Mouse (Mus musculus): ENCODE measurements around the gene C130060K24Rik. TPM values are rescaled to one million over a fixed set of nuclear protein-coding genes. Genes with fewer than 3 reads are reported as not detected.

The C130060K24Rik gene
- polyA plus RNA-seq (2014; fragmentation: Nextera tagmentation; extraction: Ambion mirVana): 0.60 and 0.89 TPM in 2 replicates

DNA sequence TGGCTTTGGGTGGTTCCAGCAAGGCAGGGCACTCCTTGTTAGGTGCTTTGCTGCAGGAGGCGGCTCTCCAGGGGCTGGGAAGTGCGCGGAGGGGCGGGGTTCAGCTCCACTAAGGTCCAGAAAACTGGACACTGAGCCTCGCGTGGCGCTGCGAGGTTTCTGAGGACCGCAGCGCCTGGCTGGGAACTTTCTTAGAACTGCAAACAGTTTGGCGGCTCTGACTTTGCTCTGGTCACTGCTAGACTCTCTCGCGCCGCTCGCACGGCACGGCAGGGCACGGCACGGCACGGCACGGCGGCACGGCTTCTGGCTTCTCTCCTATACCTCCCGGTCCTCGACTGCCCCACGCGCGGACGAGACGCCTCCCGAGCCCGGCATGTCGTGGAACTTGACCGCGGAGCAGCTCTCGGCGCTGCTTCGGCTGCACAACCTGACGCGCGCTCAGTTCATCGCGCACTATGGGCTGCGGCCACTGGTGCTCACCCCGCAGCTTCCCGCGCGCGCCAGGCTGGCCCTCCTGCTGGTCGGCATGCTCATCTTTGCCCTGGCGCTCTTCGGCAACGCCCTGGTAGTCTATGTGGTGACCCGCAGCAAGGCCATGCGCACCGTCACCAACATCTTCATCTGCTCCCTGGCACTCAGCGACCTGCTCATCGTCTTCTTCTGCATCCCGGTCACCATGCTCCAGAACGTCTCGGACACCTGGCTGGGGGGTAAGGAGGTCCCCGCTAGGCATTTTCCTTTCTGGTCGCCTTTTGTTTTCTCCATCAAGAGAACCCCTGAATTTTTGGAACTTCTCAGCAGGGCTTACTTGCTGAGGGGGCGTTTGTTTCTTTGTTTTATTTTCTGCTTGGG, at the start of gene C130060K24Rik:
C130060K24Rik (plus strand) TSS at position 188 of the 855 bp plus-strand sequence.
- Histone ChIP-seq H3K4me2 (ENCODE audit: low read depth, low read length) (peak within 1 kb of the TSS; percentile 96), H3K27me3 (ENCODE audit: control insufficient read depth, insufficient read depth, low read length) (peaks cover 6% of the 10 kb centered on the region; the same call in 1 of the 2 replicates), H3K27ac (ENCODE audit: low read depth, low read length) (no peak within 1 kb of the TSS), H3K9ac (replicated peaks; ENCODE audit: low read depth, low read length) (peak within 1 kb of the TSS; percentile 28; the same call in 1 of the 2 replicates), H3K4me1 (ENCODE audit: control insufficient read depth, insufficient read depth, low read length) (peaks cover 3% of the 10 kb centered on the region; the same call in 1 of the 2 replicates), H3K9me3 (ENCODE audit: control insufficient read depth, low read length) (no peaks in the 10 kb centered on the region), H3K4me3 (ENCODE audit: low read depth, low read length) (peak within 1 kb of the TSS; percentile 52), H3K36me3 (ENCODE audit: control insufficient read depth, insufficient read depth, low read length) (no peaks in the 10 kb centered on the region)
- WGBS: under 1% methylated on average over 64 of the region's 64 CpGs
- peak; percentile 92 for ATAC-seq (ENCODE audit: low read depth)

DNA sequence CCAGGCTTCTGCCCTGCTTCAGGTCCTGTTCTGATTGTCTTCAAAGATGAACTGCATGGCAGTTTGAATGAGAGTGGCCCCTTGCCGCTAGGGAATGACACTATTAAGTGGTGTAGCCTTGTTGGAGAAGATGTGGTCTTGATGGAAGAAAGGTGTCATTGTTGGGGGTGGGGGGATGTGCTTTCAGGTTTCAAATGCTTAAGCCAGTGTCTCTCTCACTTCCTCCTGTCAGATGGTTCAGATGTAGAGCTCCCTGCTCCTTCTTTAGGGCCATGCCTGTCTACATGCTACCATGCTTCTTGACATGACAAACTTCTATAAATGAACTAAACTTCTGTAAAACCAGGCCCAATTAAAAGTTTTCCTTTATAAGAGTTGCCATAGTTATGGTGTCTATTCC, 46.7 kb upstream of the C130060K24Rik start:
- no peak for ATAC-seq (ENCODE audit: low read depth)
- no peak overlapping the region for H3K9ac ChIP-seq (replicated peaks; ENCODE audit: low read depth, low read length)
- no peak overlapping the region for H3K4me3 ChIP-seq (ENCODE audit: low read depth, low read length)
- H3K27me3 ChIP-seq (ENCODE audit: control insufficient read depth, insufficient read depth, low read length): no peaks in the 10 kb centered on the region
- 85% methylated on average over 1 of the region's 1 CpGs for WGBS
- H3K4me2 ChIP-seq (ENCODE audit: low read depth, low read length): no peak overlapping the region
- no peaks in the 10 kb centered on the region for H3K36me3 ChIP-seq (ENCODE audit: control insufficient read depth, insufficient read depth, low read length)
- no peaks in the 10 kb centered on the region for H3K4me1 ChIP-seq (ENCODE audit: control insufficient read depth, insufficient read depth, low read length)
- no peak overlapping the region for H3K27ac ChIP-seq (ENCODE audit: low read depth, low read length)
- H3K9me3 ChIP-seq (ENCODE audit: control insufficient read depth, low read length): no peaks in the 10 kb centered on the region

DNA sequence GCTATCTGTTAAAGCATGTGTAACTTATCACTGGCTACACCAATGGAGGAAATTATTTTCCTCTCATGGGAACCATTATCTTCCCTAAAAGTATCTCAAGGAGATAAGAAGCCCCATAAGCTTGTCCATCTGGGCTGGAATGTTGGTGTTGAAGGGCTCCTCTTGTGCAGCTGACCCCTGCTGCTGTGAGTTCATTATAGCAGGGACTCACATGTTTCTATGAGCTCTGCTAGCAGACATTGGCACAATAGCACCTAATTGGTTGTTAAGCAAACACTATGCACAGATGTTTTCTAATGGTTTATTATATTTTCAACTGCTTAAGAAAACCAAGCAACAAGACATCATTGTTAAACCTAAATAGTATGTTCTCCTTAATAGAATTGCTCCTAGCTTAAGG, 41.5 kb upstream of the C130060K24Rik start:
- H3K4me3 ChIP-seq (ENCODE audit: low read depth, low read length): no peak overlapping the region
- no peak for ATAC-seq (ENCODE audit: low read depth)
- no peaks in the 10 kb centered on the region for H3K36me3 ChIP-seq (ENCODE audit: control insufficient read depth, insufficient read depth, low read length)
- H3K9me3 ChIP-seq (ENCODE audit: control insufficient read depth, low read length): no peaks in the 10 kb centered on the region
- no peak overlapping the region for H3K4me2 ChIP-seq (ENCODE audit: low read depth, low read length)
- H3K27me3 ChIP-seq (ENCODE audit: control insufficient read depth, insufficient read depth, low read length): no peaks in the 10 kb centered on the region
- H3K9ac ChIP-seq (replicated peaks; ENCODE audit: low read depth, low read length): no peak overlapping the region
- H3K4me1 ChIP-seq (ENCODE audit: control insufficient read depth, insufficient read depth, low read length): no peaks in the 10 kb centered on the region
- no peak overlapping the region for H3K27ac ChIP-seq (ENCODE audit: low read depth, low read length)

DNA sequence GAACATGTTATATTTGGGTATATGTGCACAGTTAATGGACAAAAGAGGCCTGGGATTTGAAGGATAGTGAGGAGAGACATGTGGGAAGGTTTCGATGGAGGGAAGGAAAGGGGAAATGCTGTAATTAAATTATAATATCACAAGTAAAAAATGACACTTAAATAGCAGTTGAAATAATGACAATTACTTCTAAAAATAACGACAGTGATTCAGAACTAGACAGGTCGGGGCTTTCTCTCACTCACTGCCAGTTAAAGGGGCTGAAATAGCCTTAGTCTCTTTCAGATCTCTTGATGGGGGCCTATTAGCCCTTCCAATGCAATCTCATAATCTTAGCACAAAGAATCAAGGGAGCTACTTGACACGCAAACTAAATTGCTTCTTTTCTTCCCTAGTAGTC, 39.5 kb upstream of the C130060K24Rik start:
- no peaks in the 10 kb centered on the region for H3K36me3 ChIP-seq (ENCODE audit: control insufficient read depth, insufficient read depth, low read length)
- no peaks in the 10 kb centered on the region for H3K27me3 ChIP-seq (ENCODE audit: control insufficient read depth, insufficient read depth, low read length)
- no peaks in the 10 kb centered on the region for H3K9me3 ChIP-seq (ENCODE audit: control insufficient read depth, low read length)
- no peak overlapping the region for H3K4me2 ChIP-seq (ENCODE audit: low read depth, low read length)
- H3K27ac ChIP-seq (ENCODE audit: low read depth, low read length): no peak overlapping the region
- WGBS: 71% methylated on average over 4 of the region's 4 CpGs
- H3K4me1 ChIP-seq (ENCODE audit: control insufficient read depth, insufficient read depth, low read length): no peaks in the 10 kb centered on the region
- no peak for ATAC-seq (ENCODE audit: low read depth)
- no peak overlapping the region for H3K4me3 ChIP-seq (ENCODE audit: low read depth, low read length)
- H3K9ac ChIP-seq (replicated peaks; ENCODE audit: low read depth, low read length): no peak overlapping the region

DNA sequence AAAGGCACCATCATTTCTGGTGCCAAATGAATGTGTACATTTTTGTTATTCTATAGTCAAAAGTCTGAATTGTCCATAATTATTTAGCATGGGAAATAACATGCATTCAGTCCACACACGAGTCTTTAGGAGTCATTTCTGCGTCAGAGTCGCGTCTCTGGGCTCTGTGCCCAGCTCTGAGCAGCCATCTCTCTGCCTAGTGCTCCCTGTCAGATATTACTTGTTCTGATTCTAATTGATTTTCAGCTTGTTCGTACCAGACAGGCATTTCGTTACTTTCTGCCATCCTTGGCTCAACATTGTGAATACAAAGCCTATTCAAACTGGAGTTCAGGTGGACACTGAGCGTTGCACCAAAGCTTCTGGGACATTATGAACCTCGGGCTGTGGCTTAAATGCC, 33.2 kb upstream of the C130060K24Rik start:
- ATAC-seq (ENCODE audit: low read depth): no peak
- Histone ChIP-seq H3K27ac (ENCODE audit: low read depth, low read length) (no peak overlapping the region), H3K9me3 (ENCODE audit: control insufficient read depth, low read length) (no peaks in the 10 kb centered on the region), H3K4me1 (ENCODE audit: control insufficient read depth, insufficient read depth, low read length) (no peaks in the 10 kb centered on the region), H3K4me2 (ENCODE audit: low read depth, low read length) (no peak overlapping the region), H3K9ac (replicated peaks; ENCODE audit: low read depth, low read length) (no peak overlapping the region), H3K36me3 (ENCODE audit: control insufficient read depth, insufficient read depth, low read length) (no peaks in the 10 kb centered on the region), H3K27me3 (ENCODE audit: control insufficient read depth, insufficient read depth, low read length) (no peaks in the 10 kb centered on the region), H3K4me3 (ENCODE audit: low read depth, low read length) (no peak overlapping the region)
- WGBS: 65% methylated on average over 8 of the region's 8 CpGs

DNA sequence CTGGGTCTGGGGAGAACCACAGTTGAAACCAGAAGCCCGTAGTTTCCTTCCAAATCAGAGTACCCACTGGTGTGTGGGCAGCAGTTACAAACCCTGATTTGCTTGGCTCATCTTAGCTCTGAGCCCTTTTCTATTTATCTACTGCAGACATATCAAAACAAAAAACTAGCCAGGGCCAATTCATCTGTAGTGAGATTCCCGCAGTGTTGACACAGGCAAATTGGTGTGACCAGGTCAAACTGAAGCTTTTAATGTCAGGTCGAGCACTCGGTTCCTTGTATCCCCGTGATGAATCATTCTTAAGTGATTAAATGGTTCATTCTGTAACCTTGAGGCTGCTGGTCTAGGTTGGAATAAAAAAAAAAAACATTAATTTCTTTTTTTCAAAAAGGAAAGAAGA, 32.6 kb upstream of the C130060K24Rik start:
- Histone ChIP-seq H3K4me2 (ENCODE audit: low read depth, low read length) (no peak overlapping the region), H3K36me3 (ENCODE audit: control insufficient read depth, insufficient read depth, low read length) (no peaks in the 10 kb centered on the region), H3K9ac (replicated peaks; ENCODE audit: low read depth, low read length) (no peak overlapping the region), H3K4me3 (ENCODE audit: low read depth, low read length) (no peak overlapping the region), H3K27ac (ENCODE audit: low read depth, low read length) (no peak overlapping the region), H3K4me1 (ENCODE audit: control insufficient read depth, insufficient read depth, low read length) (no peaks in the 10 kb centered on the region), H3K27me3 (ENCODE audit: control insufficient read depth, insufficient read depth, low read length) (no peaks in the 10 kb centered on the region), H3K9me3 (ENCODE audit: control insufficient read depth, low read length) (no peaks in the 10 kb centered on the region)
- ATAC-seq (ENCODE audit: low read depth): no peak
- 28% methylated on average over 5 of the region's 5 CpGs for WGBS

DNA sequence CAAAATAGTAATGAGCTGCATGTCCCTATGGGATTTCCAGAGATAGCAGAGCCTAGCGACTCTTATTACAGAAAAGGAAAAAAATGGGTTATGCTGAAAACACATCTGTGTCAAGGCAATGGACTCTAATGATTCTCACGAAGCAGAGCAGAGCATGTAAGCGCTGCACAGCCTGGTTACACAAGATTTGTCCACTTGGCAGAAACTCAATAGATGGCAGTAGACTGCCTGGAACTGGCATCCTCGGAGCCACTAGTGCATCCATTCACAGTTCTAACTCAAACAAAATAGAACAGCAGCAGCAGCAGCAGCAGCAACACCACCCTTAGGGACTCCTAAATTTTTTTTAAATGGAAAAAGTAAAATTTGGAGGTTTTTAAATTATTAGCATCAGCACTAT, 29.3 kb upstream of the C130060K24Rik start:
- no peaks in the 10 kb centered on the region for H3K36me3 ChIP-seq (ENCODE audit: control insufficient read depth, insufficient read depth, low read length)
- 67% methylated on average over 4 of the region's 4 CpGs for WGBS
- no peak; the same call in 1 of the 2 replicates for ATAC-seq (ENCODE audit: low read depth)

DNA sequence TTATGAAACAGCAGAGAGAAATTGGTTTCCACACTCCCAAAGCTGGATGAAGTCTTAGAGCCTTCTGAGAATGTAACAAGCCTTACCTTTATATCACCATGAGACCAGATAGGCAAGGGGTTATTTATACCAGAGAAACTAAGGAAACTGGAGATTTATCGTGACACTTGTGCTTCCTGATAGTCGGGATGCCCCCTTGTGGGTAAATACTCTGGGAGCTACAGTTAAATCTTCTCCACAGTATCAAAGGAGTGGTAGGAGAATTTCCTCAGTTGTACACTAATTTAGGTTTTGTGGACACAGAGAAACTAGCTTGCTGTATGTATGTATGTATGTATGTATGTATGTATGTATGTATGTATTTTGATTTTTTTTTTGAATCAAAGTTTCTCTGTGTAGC, 5.0 kb upstream of the C130060K24Rik start:
- Histone ChIP-seq H3K4me2 (ENCODE audit: low read depth, low read length) (no peak overlapping the region), H3K4me1 (ENCODE audit: control insufficient read depth, insufficient read depth, low read length) (peaks cover 3% of the 10 kb centered on the region; the same call in 1 of the 2 replicates), H3K36me3 (ENCODE audit: control insufficient read depth, insufficient read depth, low read length) (no peaks in the 10 kb centered on the region), H3K27me3 (ENCODE audit: control insufficient read depth, insufficient read depth, low read length) (peaks cover 3% of the 10 kb centered on the region; the same call in 1 of the 2 replicates), H3K4me3 (ENCODE audit: low read depth, low read length) (no peak overlapping the region), H3K9me3 (ENCODE audit: control insufficient read depth, low read length) (no peaks in the 10 kb centered on the region), H3K27ac (ENCODE audit: low read depth, low read length) (no peak overlapping the region), H3K9ac (replicated peaks; ENCODE audit: low read depth, low read length) (no peak overlapping the region)
- WGBS: 60% methylated on average over 2 of the region's 2 CpGs
- ATAC-seq (ENCODE audit: low read depth): no peak

More for the DNA sequence above, 29.3 kb upstream of the C130060K24Rik start:
- Histone ChIP-seq H3K9ac (replicated peaks; ENCODE audit: low read depth, low read length) (no peak overlapping the region), H3K4me3 (ENCODE audit: low read depth, low read length) (no peak overlapping the region), H3K4me1 (ENCODE audit: control insufficient read depth, insufficient read depth, low read length) (no peaks in the 10 kb centered on the region), H3K27me3 (ENCODE audit: control insufficient read depth, insufficient read depth, low read length) (no peaks in the 10 kb centered on the region), H3K27ac (ENCODE audit: low read depth, low read length) (no peak overlapping the region), H3K4me2 (ENCODE audit: low read depth, low read length) (no peak overlapping the region), H3K9me3 (ENCODE audit: control insufficient read depth, low read length) (no peaks in the 10 kb centered on the region)

DNA sequence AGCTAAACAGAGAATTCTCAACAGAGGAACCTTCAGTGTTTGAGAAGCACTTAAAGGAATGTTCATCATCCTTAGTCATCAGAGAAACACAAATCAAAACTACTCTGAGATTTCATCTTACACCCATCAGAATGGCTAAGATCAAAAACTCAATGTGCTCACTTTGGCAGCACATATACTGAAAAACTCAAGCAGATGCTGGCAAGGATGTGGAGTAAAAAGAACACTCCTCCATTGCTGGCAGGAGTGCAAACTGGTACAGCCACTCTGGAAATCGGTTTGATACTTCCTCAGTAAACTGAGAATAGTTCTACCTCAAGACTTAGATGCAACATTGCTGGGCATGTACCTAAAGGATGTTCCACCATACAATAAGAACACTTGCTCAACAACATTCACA, 41.0 kb downstream of the C130060K24Rik start:
- Histone ChIP-seq H3K4me1 (ENCODE audit: control insufficient read depth, insufficient read depth, low read length) (no peaks in the 10 kb centered on the region), H3K27ac (ENCODE audit: low read depth, low read length) (no peak overlapping the region), H3K36me3 (ENCODE audit: control insufficient read depth, insufficient read depth, low read length) (no peaks in the 10 kb centered on the region), H3K4me2 (ENCODE audit: low read depth, low read length) (no peak overlapping the region), H3K9ac (replicated peaks; ENCODE audit: low read depth, low read length) (no peak overlapping the region), H3K27me3 (ENCODE audit: control insufficient read depth, insufficient read depth, low read length) (no peaks in the 10 kb centered on the region), H3K4me3 (ENCODE audit: low read depth, low read length) (no peak overlapping the region), H3K9me3 (ENCODE audit: control insufficient read depth, low read length) (no peaks in the 10 kb centered on the region)
- ATAC-seq (ENCODE audit: low read depth): no peak
- WGBS: 97% methylated on average over 1 of the region's 1 CpGs

Data from neural tube, embryonic 14.5 days (tissue).